12 mouse cellular contexts compared by ENCODE assay signal in the genomic region with DNA sequence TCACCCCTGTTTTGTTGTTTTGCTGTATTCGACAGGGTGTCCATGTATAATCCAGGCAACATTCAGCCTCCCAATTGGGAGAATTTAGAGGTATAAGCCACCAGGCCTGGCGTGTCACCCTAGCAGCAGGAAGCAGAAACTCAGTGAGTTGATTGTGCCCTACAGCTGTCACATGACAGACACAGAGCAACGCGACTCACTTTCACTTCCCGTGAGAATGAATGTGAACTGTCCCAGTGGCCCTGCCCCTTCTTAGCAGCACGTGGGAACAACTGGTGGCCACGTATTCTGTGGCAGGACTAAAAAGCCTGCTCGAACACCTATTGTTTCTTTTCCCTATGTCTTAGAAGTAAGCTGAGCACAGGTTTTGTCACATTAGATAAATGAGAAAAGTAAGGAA. TPM values are rescaled to one million over a fixed set of nuclear protein-coding genes. Genes with fewer than 3 reads are reported as not detected.
DNase-seq lines count a peak whose midpoint lies in the region; ATAC-seq and TF ChIP-seq lines count a peak whose summit lies in the region.
"Had no signal": no experiment of that assay in that cellular context is flagged by ENCODE, and none has a peak within 500 bp of the region (broad histone marks: within the 10 kb centered on the region; RNA-seq: fewer than 3 reads in every experiment).

No protein-coding gene starts in this region.

- H3K9ac ChIP-seq in midbrain, postnatal 0 days (replicated peaks; ENCODE audit: low read length, poor library complexity, severe bottlenecking): no peak overlapping the region
- H3K9ac ChIP-seq in midbrain, embryonic 11.5 days (ENCODE audit: low read length): no peak overlapping the region
- H3K9ac ChIP-seq: limb, embryonic 15.5 days had no signal

- TF ChIP-seq POLR2A in bone marrow macrophage, adult 2 months (IDR thresholded peaks at IDR 0.05; ENCODE audit: borderline replicate concordance, low read depth, low read length): no peak

- peak; percentile 49; the same call in 1 of the 2 replicates for ATAC-seq in midbrain, postnatal 0 days (ENCODE audit: low FRiP score)
- no peak for ATAC-seq in midbrain, embryonic 11.5 days (ENCODE audit: low FRiP score)
- ATAC-seq in megakaryocyte, adult 5-6 weeks (ENCODE audit: poor library complexity, severe bottlenecking): peak; percentile 55

- no peak overlapping the region for H3K4me2 ChIP-seq in midbrain, postnatal 0 days (ENCODE audit: low read depth, low read length, poor library complexity, severe bottlenecking)
- no peak overlapping the region for H3K4me2 ChIP-seq in midbrain, embryonic 11.5 days
- H3K4me2 ChIP-seq: limb, embryonic 15.5 days had no signal

- peak; percentile 4 for DNase-seq in midbrain, postnatal 0 days (ENCODE audit: low spot score)
- no peak for DNase-seq in midbrain, embryonic 11.5 days (ENCODE audit: low spot score, missing footprints)
- peak; percentile 43 for DNase-seq in thymus, postnatal 25 days
- DNase-seq in kidney, postnatal 10 days: no peak
- DNase-seq in testis, postnatal 14 days (ENCODE audit: low spot score): no peak
- DNase-seq: gastrocnemius, postnatal 25 days; heart, postnatal 4 days; right cerebral cortex, adult 18-20 months had no signal

- H3K27ac ChIP-seq in midbrain, postnatal 0 days (ENCODE audit: low read depth, low read length): no peak overlapping the region
- H3K27ac ChIP-seq in midbrain, embryonic 11.5 days (ENCODE audit: low read depth, low read length): no peak overlapping the region
- peak overlapping the region; percentile 73 for H3K27ac ChIP-seq in bone marrow macrophage, adult 2 months (ENCODE audit: insufficient read depth, low read depth, low read length)
- H3K27ac ChIP-seq: layer of hippocampus, adult 2 months; limb, embryonic 15.5 days had no signal

- H3K36me3 ChIP-seq in midbrain, postnatal 0 days (ENCODE audit: insufficient read depth, low read length): no peaks in the 10 kb centered on the region
- H3K36me3 ChIP-seq in midbrain, embryonic 11.5 days (ENCODE audit: control insufficient read depth, insufficient read depth, low read length): no peaks in the 10 kb centered on the region
- H3K36me3 ChIP-seq: limb, embryonic 15.5 days had no signal

- H3K4me3 ChIP-seq in midbrain, postnatal 0 days (ENCODE audit: low read depth, low read length): no peak overlapping the region
- no peak overlapping the region for H3K4me3 ChIP-seq in midbrain, embryonic 11.5 days (ENCODE audit: low read depth, low read length)
- H3K4me3 ChIP-seq in bone marrow macrophage, adult 2 months (ENCODE audit: insufficient read depth, low read length): no peak overlapping the region
- H3K4me3 ChIP-seq: layer of hippocampus, adult 2 months; limb, embryonic 15.5 days had no signal

- H3K27me3 ChIP-seq in midbrain, postnatal 0 days (ENCODE audit: insufficient read depth, low read length): no peaks in the 10 kb centered on the region; the same call in 1 of the 2 replicates
- peaks cover 2% of the 10 kb centered on the region; the same call in 1 of the 2 replicates for H3K27me3 ChIP-seq in midbrain, embryonic 11.5 days (ENCODE audit: control insufficient read depth, insufficient read depth, low read length)

- WGBS in midbrain, postnatal 0 days: 46% methylated on average over 8 of the region's 8 CpGs
- WGBS in midbrain, embryonic 11.5 days: 67% methylated on average over 8 of the region's 8 CpGs

- H3K9me3 ChIP-seq in midbrain, postnatal 0 days (ENCODE audit: low read length): no peaks in the 10 kb centered on the region
- no peaks in the 10 kb centered on the region for H3K9me3 ChIP-seq in midbrain, embryonic 11.5 days (ENCODE audit: control insufficient read depth, low read length)
- H3K9me3 ChIP-seq: limb, embryonic 15.5 days had no signal

- no peak for TF ChIP-seq CTCF in midbrain, postnatal 0 days (IDR thresholded peaks at IDR 0.05)
- no peak for TF ChIP-seq CTCF in bone marrow macrophage, adult 2 months (IDR thresholded peaks at IDR 0.05; ENCODE audit: low read depth, low read length)

- no peaks in the 10 kb centered on the region for H3K4me1 ChIP-seq in midbrain, postnatal 0 days (ENCODE audit: insufficient read depth, low read length)
- no peaks in the 10 kb centered on the region for H3K4me1 ChIP-seq in midbrain, embryonic 11.5 days (ENCODE audit: control insufficient read depth, insufficient read depth, low read length)
- H3K4me1 ChIP-seq in bone marrow macrophage, adult 2 months (ENCODE audit: control insufficient read depth, insufficient read depth, low read length): peaks cover 37% of the 10 kb centered on the region
- H3K4me1 ChIP-seq: limb, embryonic 15.5 days had no signal

RNA-seq across cellular contexts. Expression of a gene that starts 22.0 kb away (rescaled TPM):
- 1,032 and 1,416 TPM in 2 replicates for total RNA-seq in midbrain, postnatal 0 days (2014; rRNA removed)
- 4,228 and 4,382 TPM in 2 replicates for polyA plus RNA-seq in midbrain, postnatal 0 days (2015; fragmentation: Nextera tagmentation; extraction: Ambion mirVana)
- 5,801 and 6,146 TPM in 2 replicates for polyA plus RNA-seq in midbrain, embryonic 11.5 days (2014; fragmentation: Nextera tagmentation; extraction: Ambion mirVana)
- polyA plus RNA-seq in bone marrow macrophage, adult 2 months (2012; ENCODE audit: insufficient read depth, insufficient read length, missing spikeins): 12,467 and 14,564 TPM in 2 replicates
- total RNA-seq in megakaryocyte, adult 5-6 weeks (2015): 11,237 and 11,623 TPM in 2 replicates
- total RNA-seq in megakaryocyte, adult 5-6 weeks (2017): 5,986 and 6,405 TPM in 2 replicates

RNA-seq across cellular contexts. Expression of a gene that starts 33.0 kb away (rescaled TPM):
- 0.11 TPM in 1 of 2 replicates, not detected in the other for total RNA-seq in midbrain, postnatal 0 days (2014; rRNA removed)
- 0.05 TPM in 1 of 2 replicates, not detected in the other for polyA plus RNA-seq in midbrain, postnatal 0 days (2015; fragmentation: Nextera tagmentation; extraction: Ambion mirVana)
- 0.14 TPM in 1 of 2 replicates, not detected in the other for polyA plus RNA-seq in midbrain, embryonic 11.5 days (2014; fragmentation: Nextera tagmentation; extraction: Ambion mirVana)
- 156 and 229 TPM in 2 replicates for polyA plus RNA-seq in bone marrow macrophage, adult 2 months (2012; ENCODE audit: insufficient read depth, insufficient read length, missing spikeins)
- total RNA-seq in megakaryocyte, adult 5-6 weeks (2015): 120 and 131 TPM in 2 replicates
- 102 and 107 TPM in 2 replicates for total RNA-seq in megakaryocyte, adult 5-6 weeks (2017)

Comparison
In these comparisons a context has a peak if more than half of its experiments do, and no peak if none do; other contexts are left out.
1. DNase-seq: peak in midbrain, postnatal 0 days (single experiment) and thymus, postnatal 25 days (single experiment); none in midbrain, embryonic 11.5 days (single experiment), kidney, postnatal 10 days (single experiment) and testis, postnatal 14 days (single experiment).
2. RNA of a gene that starts 33.0 kb away (polyA plus RNA-seq): 156 to 229 TPM in bone marrow macrophage, adult 2 months; 0.14 TPM in midbrain, embryonic 11.5 days and 0.05 TPM in midbrain, postnatal 0 days; every median in the first group is over 100 times any median in the second.